Mouse (Mus musculus) CH12.LX (cell line): ENCODE results near the gene Tgfbr3. TPM values are rescaled to one million over a fixed set of nuclear protein-coding genes. Genes with fewer than 3 reads are reported as not detected.

Experiments used
- DNase-seq: peaks from one replicate; pipeline ENCODE4 v3.0.0-alpha.2; 2013; ENCODE audit errors: extremely low read depth
- H3K27ac ChIP-seq: 2 replicates; pipeline ENCODE4 v1.5.1; 2012; ENCODE audit warnings: low read depth, mild to moderate bottlenecking, control low read depth, moderate library complexity; ENCODE audit not compliant: insufficient read depth
- H3K27me3 ChIP-seq: replicated peaks from 2 replicates; pipeline ENCODE3; 2012; ENCODE audit warnings: inconsistent platforms
- H3K36me3 ChIP-seq, 2 experiments: replicated peaks in 1 of 2; 2 replicates each; pipeline versions ENCODE3 to v1.6.1; 2012; ENCODE audit warnings: inconsistent platforms in 1 of 2, low read length in 1 of 2, mild to moderate bottlenecking in 1 of 2, mixed read lengths in 1 of 2, moderate library complexity in 1 of 2; ENCODE audit not compliant: control insufficient read depth in 1 of 2, insufficient read depth in 1 of 2
- H3K4me1 ChIP-seq, 2 experiments: 2 replicates each; pipeline ENCODE4 v1.6.1; 2012; ENCODE audit warnings: inconsistent platforms in 1 of 2, moderate library complexity in 1 of 2; ENCODE audit not compliant: insufficient read depth in 2 of 2, control insufficient read depth in 1 of 2
- H3K4me2 ChIP-seq: 2 replicates; pipeline ENCODE4 v1.6.1; 2012; ENCODE audit warnings: low read depth, mild to moderate bottlenecking, control low read depth; ENCODE audit not compliant: poor library complexity, insufficient read depth, severe bottlenecking
- H3K4me3 ChIP-seq, 3 experiments: fragments of 150-350 bp in 1 of 3; sonication (generic) in 1 of 3; replicated peaks in 1 of 3; 2 replicates each; pipeline versions ENCODE3 to v1.5.1; 2011 to 2012; ENCODE audit warnings: low read depth in 2 of 3, low read length in 2 of 3, mild to moderate bottlenecking in 2 of 3, moderate library complexity in 2 of 3, control low read depth in 1 of 3, improper control_type of control experiment in 1 of 3, inconsistent platforms in 1 of 3, mixed read lengths in 1 of 3; ENCODE audit not compliant: poor library complexity in 1 of 3
- H3K79me2 ChIP-seq: replicated peaks from 2 replicates; pipeline ENCODE4 v1.6.1; 2012; ENCODE audit warnings: mild to moderate bottlenecking, moderate library complexity; ENCODE audit not compliant: control insufficient read depth, poor library complexity, insufficient read depth, severe bottlenecking; ENCODE audit errors: extremely low read depth
- H3K9ac ChIP-seq: 2 replicates; pipeline ENCODE4 v1.6.1; 2012; ENCODE audit warnings: low read depth, mild to moderate bottlenecking, control low read depth, moderate library complexity; ENCODE audit not compliant: insufficient read depth
- H3K9me3 ChIP-seq: replicated peaks from 2 replicates; pipeline ENCODE3; 2012; ENCODE audit warnings: low read length, inconsistent platforms, mixed read lengths
- E2F4 ChIP-seq: IDR thresholded peaks from 2 replicates; pipeline ENCODE4 v1.6.1; 2011; ENCODE audit warnings: low read depth, low read length, improper control_type of control experiment; ENCODE audit not compliant: insufficient replicate concordance
- EP300 ChIP-seq: IDR thresholded peaks from 2 replicates; pipeline ENCODE4 v1.6.1; 2011; ENCODE audit warnings: low read length, improper control_type of control experiment
- GABPA ChIP-seq: IDR thresholded peaks from 2 replicates; pipeline ENCODE4 v1.6.1; 2012; ENCODE audit warnings: low read depth, low read length, improper control_type of control experiment, inconsistent platforms; ENCODE audit not compliant: insufficient replicate concordance
- JUN ChIP-seq: IDR thresholded peaks from 2 replicates; pipeline ENCODE4 v1.6.1; 2011; ENCODE audit warnings: low read depth, mild to moderate bottlenecking, low read length, improper control_type of control experiment, moderate library complexity; ENCODE audit not compliant: insufficient read depth
- JUND ChIP-seq: conservative IDR thresholded peaks from 2 replicates; pipeline ENCODE4 v1.6.1; 2011; ENCODE audit warnings: low read depth, low read length, improper control_type of control experiment
- KAT2A ChIP-seq: IDR thresholded peaks from 2 replicates; pipeline ENCODE4 v1.6.1; 2012; ENCODE audit warnings: low read length, improper control_type of control experiment, inconsistent platforms; ENCODE audit not compliant: insufficient replicate concordance
- MAZ ChIP-seq: IDR thresholded peaks from 2 replicates; pipeline ENCODE4 v1.6.1; 2012; ENCODE audit warnings: low read depth, mild to moderate bottlenecking, inconsistent platforms, low read length, improper control_type of control experiment, moderate library complexity
- MYC ChIP-seq: IDR thresholded peaks from 2 replicates; pipeline ENCODE4 v1.6.1; 2011; ENCODE audit warnings: low read depth, mild to moderate bottlenecking, improper control_type of control experiment, low read length
- PAX5 ChIP-seq: IDR thresholded peaks from 2 replicates; pipeline ENCODE4 v1.6.1; 2012; ENCODE audit warnings: low read length, inconsistent platforms, mixed read lengths
- POLR2A ChIP-seq: IDR thresholded peaks from 2 replicates; pipeline ENCODE4 v1.6.1; 2011; ENCODE audit warnings: low read depth, mild to moderate bottlenecking, improper control_type of control experiment, low read length
- RAD21 ChIP-seq: IDR thresholded peaks from 2 replicates; pipeline ENCODE4 v1.6.1; 2011; ENCODE audit warnings: low read depth, mild to moderate bottlenecking, low read length, improper control_type of control experiment, moderate library complexity
- SIN3A ChIP-seq: IDR thresholded peaks from 2 replicates; pipeline ENCODE4 v1.6.1; 2012; ENCODE audit warnings: low read length, improper control_type of control experiment, inconsistent platforms
- SMC3 ChIP-seq: IDR thresholded peaks from 2 replicates; pipeline ENCODE4 v1.6.1; 2011; ENCODE audit warnings: low read depth, low read length, improper control_type of control experiment
- TBP ChIP-seq: conservative IDR thresholded peaks from 2 replicates; pipeline ENCODE4 v1.6.1; 2011; ENCODE audit warnings: low read depth, low read length, improper control_type of control experiment
- TCF12 ChIP-seq: IDR thresholded peaks from 2 replicates; pipeline ENCODE4 v1.6.1; 2014; ENCODE audit warnings: low read depth, mild to moderate bottlenecking, inconsistent platforms, low read length, improper control_type of control experiment
- ZKSCAN1 ChIP-seq: IDR thresholded peaks from 2 replicates; pipeline ENCODE4 v1.6.1; 2012; ENCODE audit warnings: low read depth, inconsistent platforms, low read length, improper control_type of control experiment, borderline replicate concordance
- dilution Hi-C: fragments of 300-500 bp; cut with MboI; formaldehyde crosslinking; loops from 2 replicates; pipeline ENCODE4 v1.14.3; 2020; ENCODE audit warnings: low sequenced_read_pairs; ENCODE audit not compliant: extremely low pct_unique_long_range_greater_than_20kb, extremely low pct_ligation_motif_present
- in situ Hi-C: fragments of 300-500 bp; cut with MboI; formaldehyde crosslinking; loops from 3 replicates; pipeline ENCODE4 v1.14.3; 2019; ENCODE audit warnings: low sequenced_read_pairs, low pct_ligation_motif_present, low pct_unique_long_range_greater_than_20kb, mixed read lengths
- polyA plus RNA-seq: library from polyadenylated mRNA; unstranded; fragments of >175 nt; gene quantifications from 2 replicates; pipeline ENCODE4 v1.2.1, GENCODE M21; 2012; ENCODE audit warnings: low read depth; ENCODE audit not compliant: insufficient read length
- total RNA-seq, 2 experiments: library from RNA; depleted of rRNA; stranded (reverse); fragments of 300-350 nt in 1 of 2; fragments of >200 nt in 1 of 2; gene quantifications; 2 replicates each; pipeline ENCODE4 v1.2.3; 2012 to 2014

Gene Tgfbr3
- total and polyA plus RNA-seq, 3 experiments, result 0.13 to 0.46 (median 0.30) TPM

GRCm38 (mm10) chr5:107283935-107284524 is 5.4 kb downstream of the Tgfbr3 start:
- Histone ChIP-seq H3K4me1 (peaks cover 6 to 7% of the 10 kb centered on the region in 2 experiments; a peak in 2 of 4 replicates), H3K9me3 (peaks cover 7% of the 10 kb centered on the region), H3K4me2 (no peak overlapping the region), H3K36me3 (no peaks in the 10 kb centered on the region), H3K79me2 (no peaks in the 10 kb centered on the region), H3K27me3 (no peaks in the 10 kb centered on the region), H3K4me3 (no peak overlapping the region), H3K27ac (no peak overlapping the region), H3K9ac (no peak overlapping the region)
- DNase-seq, result no peak
- dilution Hi-C loops, result no loop called here
- in situ Hi-C loops, result loop anchor here (10.0 kb wide), 1 partner anchor 289 kb away; no protein-coding TSS in a partner anchor
- no peak for TF ChIP-seq MAZ
- no peak for TF ChIP-seq GABPA
- no peak for TF ChIP-seq TBP
- TF ChIP-seq E2F4, result no peak
- TF ChIP-seq EP300, result no peak
- no peak for TF ChIP-seq POLR2A
- TF ChIP-seq ZKSCAN1, result no peak
- no peak for TF ChIP-seq PAX5
- TF ChIP-seq KAT2A, result no peak
- TF ChIP-seq SIN3A, result no peak
- no peak for TF ChIP-seq JUN
- TF ChIP-seq MYC, result no peak
- no peak for TF ChIP-seq RAD21
- no peak for TF ChIP-seq TCF12
- TF ChIP-seq JUND, result no peak

- no peak overlapping the region for H3K9ac ChIP-seq
- dilution Hi-C loops, result no loop called here
These were observed 6.7 kb downstream of the Tgfbr3 start for GRCm38 (mm10) chr5:107282561-107283307.

More at GRCm38 (mm10) chr5:107282561-107283307, 6.7 kb downstream of the Tgfbr3 start:
- Histone ChIP-seq H3K4me1 (peaks cover 3 to 7% of the 10 kb centered on the region in 2 experiments; a peak in 2 of 4 replicates), H3K27me3 (no peaks in the 10 kb centered on the region), H3K27ac (no peak overlapping the region), H3K79me2 (no peaks in the 10 kb centered on the region), H3K4me3 (no peak overlapping the region), H3K4me2 (no peak overlapping the region), H3K9me3 (no peaks in the 10 kb centered on the region), H3K36me3 (no peaks in the 10 kb centered on the region)
- TF ChIP-seq SMC3, result no peak
- DNase-seq, result no peak
- in situ Hi-C loops, result loop anchor here (10.0 kb wide), 1 partner anchor 288 kb away; no protein-coding TSS in a partner anchor
